Mouse (Mus musculus) left cerebral cortex, postnatal 10 days (tissue): ENCODE data around the gene Olfr695. TPM values are rescaled to one million over a fixed set of nuclear protein-coding genes. Genes with fewer than 3 reads are reported as not detected.
"Not testable (repeated sequence)": the region's sequence is repeated elsewhere in the genome, so short reads cannot be mapped to it uniquely, and the experiment has no call there.

Experiments
- DNase-seq, 2 experiments: peaks; one replicate each; pipeline ENCODE4 v3.0.0; 2021 to 2022; ENCODE audit warnings: low spot score in 2 of 2, mixed read lengths in 1 of 2; ENCODE audit errors: extremely low spot score in 1 of 2
- intact Hi-C: fragments of 180-260 bp; cut with DNase I; formaldehyde crosslinking; loops from one replicate; pipeline ENCODE4 v1.15.1; 2025
- total RNA-seq, 2 experiments: library from RNA; stranded (reverse); gene quantifications; 2 replicates each; pipeline ENCODE4 v1.2.3; 2021

Gene Olfr695
- not detected for total RNA-seq

- no peak for DNase-seq
- intact Hi-C loops = no loop called here
Observed at GRCm38 (mm10) chr7:106716296-106716695, at the start of gene Olfr695. TSS of gene Olfr695 (minus strand) at chr7:106716396.

GRCm38 (mm10) chr7:106761008-106761407, 44.8 kb upstream of the Olfr695 start:
- DNase-seq, intact Hi-C loops: not testable (repeated sequence)

GRCm38 (mm10) chr7:106758800-106759199, 42.6 kb upstream of the Olfr695 start:
- intact Hi-C loops = no loop called here
- no peak for DNase-seq

- intact Hi-C loops = no loop called here
- no peak for DNase-seq
Observed at GRCm38 (mm10) chr7:106755297-106755696, 39.1 kb upstream of the Olfr695 start, which contains the start of gene Olfr698. TSS of gene Olfr698 (minus strand) at chr7:106755397.

- no peak for DNase-seq
- intact Hi-C loops = no loop called here
Observed at GRCm38 (mm10) chr7:106745811-106746210, 29.6 kb upstream of the Olfr695 start.

- intact Hi-C loops = no loop called here
- no peak for DNase-seq
Observed at GRCm38 (mm10) chr7:106742343-106742742, 26.1 kb upstream of the Olfr695 start, which contains the start of gene Olfr697. TSS of gene Olfr697 (minus strand) at chr7:106742443.

GRCm38 (mm10) chr7:106737028-106737427, 20.8 kb upstream of the Olfr695 start:
- intact Hi-C loops = no loop called here
- DNase-seq = no peak

- no peak for DNase-seq
- intact Hi-C loops = no loop called here
Observed at GRCm38 (mm10) chr7:106733717-106734116, 17.5 kb upstream of the Olfr695 start.

- intact Hi-C loops, DNase-seq: not testable (repeated sequence)
Observed at GRCm38 (mm10) chr7:106725654-106726053, 9.5 kb upstream of the Olfr695 start.

GRCm38 (mm10) chr7:106711463-106711862, 4.7 kb downstream of the Olfr695 start:
- intact Hi-C loops = no loop called here
- no peak for DNase-seq

- intact Hi-C loops, DNase-seq: not testable (repeated sequence)
Observed at GRCm38 (mm10) chr7:106707705-106708104, 8.5 kb downstream of the Olfr695 start.

- DNase-seq = no peak
- intact Hi-C loops = no loop called here
Observed at GRCm38 (mm10) chr7:106696891-106697290, 19.3 kb downstream of the Olfr695 start.

GRCm38 (mm10) chr7:106692976-106693375, 23.2 kb downstream of the Olfr695 start:
- intact Hi-C loops = no loop called here
- no peak for DNase-seq

GRCm38 (mm10) chr7:106691714-106692113, 24.5 kb downstream of the Olfr695 start, which contains the start of gene Olfr694:
TSS of gene Olfr694 (minus strand) at chr7:106691814.
- intact Hi-C loops = no loop called here
- DNase-seq = no peak

- intact Hi-C loops = no loop called here
- DNase-seq = no peak
Observed at GRCm38 (mm10) chr7:106685382-106685781, 30.8 kb downstream of the Olfr695 start.

- DNase-seq = no peak
- intact Hi-C loops = no loop called here
Observed at GRCm38 (mm10) chr7:106680484-106680883, 35.7 kb downstream of the Olfr695 start, which contains the start of gene Olfr693. TSS of gene Olfr693 (minus strand) at chr7:106680584.

Other genes starting within 250 kb of the Olfr695 start
- gene Olfr693, start 35.8 kb downstream of the Olfr695 start, total RNA-seq = not detected
- not detected for gene Olfr694, start 24.6 kb downstream of the Olfr695 start, total RNA-seq
- not detected for gene Olfr697, start 26.0 kb upstream of the Olfr695 start, total RNA-seq
- gene Olfr698, start 39.0 kb upstream of the Olfr695 start, total RNA-seq = not detected
- gene Olfr699, start 76.8 kb upstream of the Olfr695 start, total RNA-seq = not detected
- gene Olfr700, start 92.4 kb upstream of the Olfr695 start, total RNA-seq = not detected
- gene Olfr701, start 97.7 kb upstream of the Olfr695 start, total RNA-seq = not detected
- not detected for gene Olfr702, start 117.5 kb upstream of the Olfr695 start, total RNA-seq
- gene Olfr703, start 127.0 kb upstream of the Olfr695 start, total RNA-seq = not detected
- not detected for gene Olfr704, start 146.8 kb upstream of the Olfr695 start, total RNA-seq
- gene Olfr705, start 160.5 kb upstream of the Olfr695 start, total RNA-seq = not detected
- not detected for gene Olfr706, start 171.8 kb upstream of the Olfr695 start, total RNA-seq
- not detected for gene Olfr707, start 184.8 kb upstream of the Olfr695 start, total RNA-seq
- gene Olfr1532-ps1, start 191.6 kb upstream of the Olfr695 start, total RNA-seq = not detected
- gene Olfr709-ps1, start 215.8 kb upstream of the Olfr695 start, total RNA-seq = not detected
- gene Olfr710, start 231.9 kb upstream of the Olfr695 start, total RNA-seq = not detected
- not detected for gene Olfr6, start 247.5 kb upstream of the Olfr695 start, total RNA-seq